Mouse (Mus musculus) limb, embryonic 14.5 days (tissue): ENCODE results near the gene Olfr60. TPM values are rescaled to one million over a fixed set of nuclear protein-coding genes. Genes with fewer than 3 reads are reported as not detected.

ENCODE experiments used
- ATAC-seq: fragments of 200-750 bp; cut with Nextera tagmentation; 2 replicates; pipeline ENCODE4 v1.8.0; 2017; ENCODE audit warnings: low read depth, moderate number of reproducible peaks, moderate TSS enrichment; ENCODE audit not compliant: low FRiP score
- DNase-seq: peaks from one replicate; pipeline ENCODE4 v3.0.0-alpha.2; 2015; ENCODE audit warnings: low spot score
- H3K27ac ChIP-seq: fragments of 300-500 bp; sonication (generic); replicated peaks from 2 replicates; pipeline ENCODE4 v1.5.1; 2014; ENCODE audit warnings: low read depth, mild to moderate bottlenecking, low read length, moderate library complexity, mixed read lengths
- H3K27me3 ChIP-seq: fragments of 300-500 bp; sonication (generic); 2 replicates; pipeline ENCODE4 v1.6.1; 2014; ENCODE audit warnings: low read length, mixed read lengths; ENCODE audit not compliant: control insufficient read depth, insufficient read depth
- H3K36me3 ChIP-seq: fragments of 300-500 bp; sonication (generic); 2 replicates; pipeline ENCODE4 v1.6.1; 2014; ENCODE audit warnings: mild to moderate bottlenecking, low read length, moderate library complexity, mixed read lengths; ENCODE audit not compliant: control insufficient read depth, insufficient read depth
- H3K4me1 ChIP-seq: fragments of 300-500 bp; sonication (generic); 2 replicates; pipeline ENCODE4 v1.6.1; 2014; ENCODE audit warnings: antibody characterized with exemption, low read length, mixed read lengths; ENCODE audit not compliant: control insufficient read depth, insufficient read depth
- H3K4me2 ChIP-seq: fragments of 300-500 bp; sonication (generic); replicated peaks from 2 replicates; pipeline ENCODE4 v1.6.1; 2014; ENCODE audit warnings: low read depth, mild to moderate bottlenecking, low read length, moderate library complexity; ENCODE audit not compliant: severe bottlenecking
- H3K4me3 ChIP-seq: fragments of 300-500 bp; sonication (generic); replicated peaks from 2 replicates; pipeline ENCODE4 v1.5.1; 2014; ENCODE audit warnings: low read length
- H3K9ac ChIP-seq: fragments of 300-500 bp; sonication (generic); 2 replicates; pipeline ENCODE4 v1.6.1; 2014; ENCODE audit warnings: mild to moderate bottlenecking, low read depth, low read length, moderate library complexity; ENCODE audit not compliant: severe bottlenecking
- H3K9me3 ChIP-seq: fragments of 300-500 bp; sonication (generic); 2 replicates; pipeline ENCODE4 v1.6.1; 2016; ENCODE audit warnings: low read length; ENCODE audit not compliant: control insufficient read depth
- POLR2A ChIP-seq: fragments of 200-500 bp; IDR thresholded peaks from 2 replicates; pipeline ENCODE4 v1.8.0; 2012; ENCODE audit warnings: inconsistent platforms, mild to moderate bottlenecking, moderate library complexity, borderline replicate concordance; ENCODE audit not compliant: insufficient read depth, insufficient read length; ENCODE audit errors: extremely low read depth
- WGBS: fragments of 180-500 bp; shearing (Covaris S2); extraction: QIAGEN DNeasy Blood & Tissue Kit; methylation state at CpG from one replicate; pipeline ENCODE4 v1.1.7; 2014; 5-methylcytosine and 5-hydroxymethylcytosine counted together
- polyA plus RNA-seq, 2 experiments: library from polyadenylated mRNA; depleted of rRNA in 1 of 2; stranded (reverse) in 1 of 2; unstranded in 1 of 2; fragments of >200 nt; fragmentation: Nextera tagmentation in 1 of 2; extraction: Ambion mirVana in 1 of 2; gene quantifications; 2 replicates each; pipeline versions ENCODE4 v1.2.1 to v1.2.3; 2012 to 2014

Olfr60 gene
- polyA plus RNA-seq, 2 experiments = not detected

DNA sequence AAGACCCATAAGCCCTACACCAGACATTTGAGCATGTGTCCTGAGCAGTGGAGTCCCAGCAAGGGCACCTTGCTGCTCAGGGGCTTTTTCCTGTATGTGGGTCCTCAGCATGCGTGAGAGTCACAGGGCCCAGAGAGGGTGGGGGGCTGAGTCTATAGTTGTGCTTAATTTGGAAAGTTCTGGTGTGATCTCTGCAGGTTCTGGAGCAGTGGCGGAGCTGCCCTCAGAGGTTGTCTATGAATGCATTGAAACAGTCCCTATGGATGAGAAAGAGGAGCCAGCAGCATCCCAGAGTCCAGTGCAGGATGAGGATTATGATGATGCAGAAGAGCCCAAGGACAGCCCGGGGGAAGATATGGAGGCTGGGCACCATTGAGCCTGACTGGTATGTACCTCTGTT lies 62.1 kb downstream of the Olfr60 start:
- no peak overlapping the region for H3K27ac ChIP-seq
- H3K9me3 ChIP-seq = no peaks in the 10 kb centered on the region
- WGBS = 92% methylated on average over 3 of the region's 3 CpGs
- no peak for TF ChIP-seq POLR2A
- no peak overlapping the region for H3K4me3 ChIP-seq
- no peaks in the 10 kb centered on the region for H3K27me3 ChIP-seq
- no peaks in the 10 kb centered on the region for H3K36me3 ChIP-seq
- no peak overlapping the region for H3K9ac ChIP-seq
- no peaks in the 10 kb centered on the region for H3K4me1 ChIP-seq
- no peak overlapping the region for H3K4me2 ChIP-seq
- no peak for ATAC-seq
- no peak for DNase-seq

GRCm38 (mm10) chr7:140296876-140297275 lies 64.6 kb downstream of the Olfr60 start:
- 70% methylated on average over 6 of the region's 6 CpGs for WGBS
- Histone ChIP-seq H3K4me1 (no peaks in the 10 kb centered on the region), H3K4me3 (no peak overlapping the region), H3K27me3 (no peaks in the 10 kb centered on the region), H3K9me3 (no peaks in the 10 kb centered on the region), H3K4me2 (no peak overlapping the region), H3K36me3 (no peaks in the 10 kb centered on the region), H3K9ac (no peak overlapping the region), H3K27ac (no peak overlapping the region)
- ATAC-seq (no peak), DNase-seq (no peak)
- no peak for TF ChIP-seq POLR2A

DNA sequence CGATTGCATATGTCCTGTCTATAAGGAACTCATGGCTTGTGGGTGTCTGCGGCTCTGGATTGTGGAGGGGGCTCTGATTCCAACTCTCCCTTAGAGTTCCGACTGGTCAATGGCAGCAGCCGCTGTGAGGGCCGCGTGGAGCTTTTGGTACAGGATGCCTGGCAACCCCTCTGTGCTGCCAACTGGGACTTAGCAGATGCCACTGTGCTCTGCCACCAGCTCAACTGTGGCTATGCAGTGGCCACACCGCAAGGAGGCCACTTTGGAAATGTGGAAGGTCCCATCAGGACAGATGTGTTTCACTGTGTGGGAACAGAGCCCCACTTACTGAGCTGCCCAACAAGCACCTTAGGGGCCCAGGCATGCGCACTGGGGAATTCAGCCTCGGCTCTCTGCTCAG lies 65.7 kb downstream of the Olfr60 start:
- no peaks in the 10 kb centered on the region for H3K27me3 ChIP-seq
- no peaks in the 10 kb centered on the region for H3K36me3 ChIP-seq
- DNase-seq = no peak
- ATAC-seq = no peak
- no peak overlapping the region for H3K27ac ChIP-seq
- H3K4me3 ChIP-seq = no peak overlapping the region
- no peaks in the 10 kb centered on the region for H3K9me3 ChIP-seq
- no peak overlapping the region for H3K4me2 ChIP-seq
- TF ChIP-seq POLR2A = no peak
- H3K4me1 ChIP-seq = no peaks in the 10 kb centered on the region
- WGBS = 89% methylated on average over 9 of the region's 9 CpGs
- no peak overlapping the region for H3K9ac ChIP-seq

Other genes with a start within 250 kb of the Olfr60 start
- 12.6 and 13.5 TPM in 2 replicates for gene Paox, start 245.9 kb downstream of the Olfr60 start, polyA plus RNA-seq (2012; rRNA removed)
- gene Paox, start 245.9 kb downstream of the Olfr60 start, polyA plus RNA-seq (2014; fragmentation: Nextera tagmentation; extraction: Ambion mirVana) = 17.8 and 19.4 TPM in 2 replicates
- gene Echs1, start 245.2 kb downstream of the Olfr60 start, polyA plus RNA-seq (2012; rRNA removed) = 78.1 and 127 TPM in 2 replicates
- 153 and 159 TPM in 2 replicates for gene Echs1, start 245.2 kb downstream of the Olfr60 start, polyA plus RNA-seq (2014; fragmentation: Nextera tagmentation; extraction: Ambion mirVana)
- 26.5 and 28.8 TPM in 2 replicates for gene Mtg1, start 224.1 kb downstream of the Olfr60 start, polyA plus RNA-seq (2012; rRNA removed)
- gene Mtg1, start 224.1 kb downstream of the Olfr60 start, polyA plus RNA-seq (2014; fragmentation: Nextera tagmentation; extraction: Ambion mirVana) = 22.9 and 28.4 TPM in 2 replicates
- gene Sprn, start 206.8 kb downstream of the Olfr60 start, polyA plus RNA-seq (2012; rRNA removed) = 0.20 and 0.24 TPM in 2 replicates
- 0.14 and 0.26 TPM in 2 replicates for gene Sprn, start 206.8 kb downstream of the Olfr60 start, polyA plus RNA-seq (2014; fragmentation: Nextera tagmentation; extraction: Ambion mirVana)
- not detected in 2 replicates for gene Olfr522, start 196.9 kb downstream of the Olfr60 start, polyA plus RNA-seq (2012; rRNA removed)
- gene Olfr522, start 196.9 kb downstream of the Olfr60 start, polyA plus RNA-seq (2014; fragmentation: Nextera tagmentation; extraction: Ambion mirVana) = not detected in 2 replicates
- gene Olfr523, start 188.5 kb downstream of the Olfr60 start, polyA plus RNA-seq (2012; rRNA removed) = not detected in 2 replicates
- not detected in 2 replicates for gene Olfr523, start 188.5 kb downstream of the Olfr60 start, polyA plus RNA-seq (2014; fragmentation: Nextera tagmentation; extraction: Ambion mirVana)
- not detected in 2 replicates for gene Olfr524, start 155.7 kb downstream of the Olfr60 start, polyA plus RNA-seq (2012; rRNA removed)
- not detected in 2 replicates for gene Olfr524, start 155.7 kb downstream of the Olfr60 start, polyA plus RNA-seq (2014; fragmentation: Nextera tagmentation; extraction: Ambion mirVana)
- gene Cd163l1, start 143.4 kb downstream of the Olfr60 start, polyA plus RNA-seq (2012; rRNA removed) = 0.04 and 0.05 TPM in 2 replicates
- 0.11 TPM in 2 replicates for gene Cd163l1, start 143.4 kb downstream of the Olfr60 start, polyA plus RNA-seq (2014; fragmentation: Nextera tagmentation; extraction: Ambion mirVana)
- 0.01 and 0.03 TPM in 2 replicates for gene 5830411N06Rik, start 114.4 kb downstream of the Olfr60 start, polyA plus RNA-seq (2012; rRNA removed)
- gene 5830411N06Rik, start 114.4 kb downstream of the Olfr60 start, polyA plus RNA-seq (2014; fragmentation: Nextera tagmentation; extraction: Ambion mirVana) = not detected in 2 replicates
- not detected in 2 replicates for gene Olfr525, start 40.8 kb downstream of the Olfr60 start, polyA plus RNA-seq (2012; rRNA removed)
- not detected in 2 replicates for gene Olfr525, start 40.8 kb downstream of the Olfr60 start, polyA plus RNA-seq (2014; fragmentation: Nextera tagmentation; extraction: Ambion mirVana)
- not detected in 2 replicates for gene Olfr527, start 27.7 kb downstream of the Olfr60 start, polyA plus RNA-seq (2012; rRNA removed)
- gene Olfr527, start 27.7 kb downstream of the Olfr60 start, polyA plus RNA-seq (2014; fragmentation: Nextera tagmentation; extraction: Ambion mirVana) = not detected in 2 replicates
- not detected in 2 replicates for gene Olfr530, start 14.7 kb upstream of the Olfr60 start, polyA plus RNA-seq (2012; rRNA removed)
- gene Olfr530, start 14.7 kb upstream of the Olfr60 start, polyA plus RNA-seq (2014; fragmentation: Nextera tagmentation; extraction: Ambion mirVana) = not detected in 2 replicates
- not detected in 2 replicates for gene Olfr531, start 41.2 kb upstream of the Olfr60 start, polyA plus RNA-seq (2012; rRNA removed)
- not detected in 2 replicates for gene Olfr531, start 41.2 kb upstream of the Olfr60 start, polyA plus RNA-seq (2014; fragmentation: Nextera tagmentation; extraction: Ambion mirVana)
- gene Olfr532, start 60.0 kb upstream of the Olfr60 start, polyA plus RNA-seq (2012; rRNA removed) = not detected in 2 replicates
- gene Olfr532, start 60.0 kb upstream of the Olfr60 start, polyA plus RNA-seq (2014; fragmentation: Nextera tagmentation; extraction: Ambion mirVana) = not detected in 2 replicates
- not detected in 2 replicates for gene Olfr533, start 101.7 kb upstream of the Olfr60 start, polyA plus RNA-seq (2012; rRNA removed)
- gene Olfr533, start 101.7 kb upstream of the Olfr60 start, polyA plus RNA-seq (2014; fragmentation: Nextera tagmentation; extraction: Ambion mirVana) = not detected in 2 replicates
- gene Olfr535, start 122.5 kb upstream of the Olfr60 start, polyA plus RNA-seq (2012; rRNA removed) = not detected in 2 replicates
- gene Olfr535, start 122.5 kb upstream of the Olfr60 start, polyA plus RNA-seq (2014; fragmentation: Nextera tagmentation; extraction: Ambion mirVana) = not detected in 2 replicates
- gene Olfr536, start 145.7 kb upstream of the Olfr60 start, polyA plus RNA-seq (2012; rRNA removed) = not detected in 2 replicates
- gene Olfr536, start 145.7 kb upstream of the Olfr60 start, polyA plus RNA-seq (2014; fragmentation: Nextera tagmentation; extraction: Ambion mirVana) = not detected in 2 replicates
- not detected in 2 replicates for gene Olfr538, start 206.2 kb upstream of the Olfr60 start, polyA plus RNA-seq (2012; rRNA removed)
- gene Olfr538, start 206.2 kb upstream of the Olfr60 start, polyA plus RNA-seq (2014; fragmentation: Nextera tagmentation; extraction: Ambion mirVana) = not detected in 2 replicates
- gene Olfr46, start 239.6 kb upstream of the Olfr60 start, polyA plus RNA-seq (2012; rRNA removed) = not detected in 2 replicates
- gene Olfr46, start 239.6 kb upstream of the Olfr60 start, polyA plus RNA-seq (2014; fragmentation: Nextera tagmentation; extraction: Ambion mirVana) = not detected in 2 replicates